Mouse (Mus musculus) lung, adult 10 weeks (tissue): Measurements from ENCODE around the gene Tbc1d2b. TPM values are rescaled to one million over a fixed set of nuclear protein-coding genes. Genes with fewer than 3 reads are reported as not detected.

Experiments used
- polyA plus RNA-seq: library from polyadenylated mRNA; stranded (reverse); fragments of 350-450 nt; fragmentation: Illumina TruSeq; extraction: RNeasy Lipid Tissue Mini Kit (QIAGEN cat#74804); gene quantifications from one replicate; pipeline ENCODE4 v1.2.3, GENCODE M21; 2014; ENCODE audit warnings: low read depth, low replicate concordance; ENCODE audit not compliant: insufficient read depth

The Tbc1d2b gene
- 14.3 TPM for polyA plus RNA-seq

GRCm38 (mm10) chr9:90270193-90270943, at the start of gene Tbc1d2b:
Gene Tbc1d2b, minus strand, starts transcription at chr9:90270804.

GRCm38 (mm10) chr9:90162926-90163748, 107.5 kb downstream of the Tbc1d2b start, which contains the start of gene Adamts7:
Gene Adamts7, plus strand, starts transcription at chr9:90163069.

Other genes starting within 250 kb of the Tbc1d2b start
- gene Ctsh, start 216.7 kb downstream of the Tbc1d2b start, polyA plus RNA-seq: 331 TPM
- 298 TPM for gene Morf4l1, start 156.0 kb downstream of the Tbc1d2b start, polyA plus RNA-seq
- 0.68 TPM for gene Adamts7, start 107.7 kb downstream of the Tbc1d2b start, polyA plus RNA-seq